Mouse (Mus musculus): Measurements from ENCODE around the gene Rrp1b. TPM values are rescaled to one million over a fixed set of nuclear protein-coding genes. Genes with fewer than 3 reads are reported as not detected.

Gene Rrp1b
- total RNA-seq (2014; fragmentation: Nextera tagmentation) = 92.0 and 114 TPM in 2 replicates
- 46.6 and 47.0 TPM in 2 replicates for total RNA-seq (2017)

DNA sequence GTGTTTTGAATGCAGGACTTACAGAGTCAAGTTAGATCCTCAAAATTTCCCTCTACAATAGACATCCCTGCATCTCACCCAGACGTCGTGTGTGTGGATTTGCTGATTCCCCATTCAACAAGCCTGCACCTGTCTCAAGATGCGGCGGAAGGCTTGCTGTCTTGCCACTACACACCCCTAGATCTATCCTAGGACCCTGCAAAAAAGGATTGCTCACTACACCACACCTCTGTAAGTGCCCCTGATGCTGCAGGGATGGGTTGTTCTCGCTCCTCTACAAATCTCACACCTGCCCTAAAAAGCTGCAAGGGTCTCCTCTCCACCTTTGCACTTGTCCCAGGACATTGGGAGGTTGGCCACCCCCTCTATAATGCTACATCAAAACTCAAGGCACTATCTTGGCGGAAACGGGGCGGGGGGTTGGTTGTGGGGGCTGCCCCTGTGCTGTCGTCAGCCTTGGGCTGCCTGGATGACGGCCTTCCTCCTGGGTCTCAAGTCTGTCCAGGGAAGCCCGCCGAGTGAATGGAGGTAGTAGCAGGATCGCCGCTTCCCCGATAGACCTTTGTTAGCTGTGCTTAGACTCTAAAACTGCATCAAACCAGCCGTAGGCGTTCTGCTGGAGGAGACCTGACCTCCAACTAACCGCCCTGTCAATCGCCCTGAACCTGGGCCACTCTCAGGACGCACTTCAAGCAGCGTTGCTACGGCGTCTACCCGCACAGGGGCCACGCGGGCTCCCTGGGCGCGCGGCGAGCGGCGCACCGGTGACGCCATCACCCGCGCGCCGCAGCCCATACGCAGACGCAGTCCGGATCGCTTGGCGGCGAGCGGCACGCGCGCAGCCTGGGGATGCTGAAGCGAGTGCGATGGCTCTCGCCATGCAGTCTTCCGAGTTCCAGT is at the start of gene Rrp1b, which contains the start of gene Hsf2bp:
Rrp1b (plus strand) TSS at position 492 of the 900 bp plus-strand sequence.
Hsf2bp (minus strand) TSS at position 741 of the 900 bp plus-strand sequence.
- ATAC-seq (replicated peaks; ENCODE audit: poor library complexity, severe bottlenecking) = peak; percentile 65

DNA sequence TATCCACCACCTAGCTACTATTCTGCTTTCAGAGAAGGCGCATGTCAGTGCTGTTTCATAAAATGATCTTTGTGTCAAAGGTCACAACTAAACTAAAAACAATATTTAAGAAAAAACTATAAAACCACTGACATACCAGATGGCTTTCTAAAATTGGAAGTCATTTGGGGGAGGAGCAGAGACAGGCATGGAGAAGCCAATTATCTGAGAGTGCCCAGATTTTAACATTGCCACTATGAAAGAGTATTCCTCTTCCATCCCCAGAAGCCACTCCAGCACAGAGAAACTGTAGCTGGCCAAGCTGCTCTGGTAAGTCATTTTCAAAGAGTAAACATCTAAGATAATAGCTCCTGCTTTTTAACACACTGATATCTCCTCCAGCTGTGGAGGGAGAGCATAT is 49.0 kb upstream of the Rrp1b start:
- no peak for ATAC-seq (replicated peaks; ENCODE audit: poor library complexity, severe bottlenecking)

DNA sequence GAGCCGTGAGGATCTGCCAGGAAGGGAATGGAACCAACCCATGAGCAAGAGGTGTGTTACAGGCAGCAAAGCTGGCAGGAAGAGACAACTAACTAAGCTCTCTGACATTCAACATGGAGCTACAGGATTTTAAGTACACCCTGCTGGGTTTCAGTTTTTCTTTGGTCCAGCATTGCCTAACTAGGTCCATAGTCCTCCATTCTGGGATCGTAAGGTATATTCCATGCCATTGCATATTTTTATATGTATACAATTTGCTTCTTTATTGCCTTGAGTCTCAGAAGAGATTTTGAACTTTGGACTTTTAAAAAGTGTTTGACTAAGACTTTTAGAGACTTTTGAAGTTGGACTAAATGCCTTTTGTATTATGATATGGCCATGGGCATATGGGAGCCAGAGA is 46.9 kb upstream of the Rrp1b start:
- no peak for ATAC-seq (replicated peaks; ENCODE audit: poor library complexity, severe bottlenecking)

DNA sequence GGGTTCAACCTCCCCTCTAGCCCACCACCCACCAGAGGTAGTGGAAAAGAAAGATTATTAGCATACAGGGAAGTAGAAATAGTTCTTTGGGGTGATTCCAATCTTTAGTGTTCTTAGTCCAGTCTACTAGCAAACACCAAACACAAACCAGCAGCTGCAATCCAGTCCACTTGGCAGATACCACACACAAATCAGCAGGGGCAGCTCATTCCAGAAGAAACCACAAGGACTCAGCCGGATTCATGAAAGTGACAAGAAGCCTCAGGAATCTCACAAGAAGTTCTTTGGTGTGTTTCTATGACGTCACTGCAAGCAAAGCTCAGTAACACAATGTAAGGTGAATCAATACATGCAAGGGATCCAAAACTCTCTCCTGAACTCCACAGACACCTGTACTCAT is 43.9 kb upstream of the Rrp1b start:
- ATAC-seq (replicated peaks; ENCODE audit: poor library complexity, severe bottlenecking) = no peak

DNA sequence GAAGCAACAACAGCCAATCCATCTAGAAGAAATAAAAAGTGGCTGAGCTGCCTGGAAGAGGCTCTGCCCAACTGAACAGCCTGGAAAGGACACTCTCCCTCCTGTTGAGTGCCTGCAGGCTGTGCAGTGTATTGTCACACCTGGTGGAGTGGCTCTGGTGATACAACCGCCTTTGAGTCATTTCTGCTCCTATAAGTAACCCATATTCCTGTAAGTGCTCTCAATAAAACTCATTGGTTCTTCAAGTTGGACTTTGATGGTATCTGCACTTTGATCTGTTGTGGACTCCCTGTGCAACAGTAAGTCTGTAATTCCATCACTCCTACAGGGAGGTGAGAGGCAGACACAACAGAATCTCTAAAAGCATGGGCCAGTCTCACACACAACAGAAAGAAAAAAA is 42.5 kb upstream of the Rrp1b start:
- ATAC-seq (replicated peaks; ENCODE audit: poor library complexity, severe bottlenecking) = no peak

DNA sequence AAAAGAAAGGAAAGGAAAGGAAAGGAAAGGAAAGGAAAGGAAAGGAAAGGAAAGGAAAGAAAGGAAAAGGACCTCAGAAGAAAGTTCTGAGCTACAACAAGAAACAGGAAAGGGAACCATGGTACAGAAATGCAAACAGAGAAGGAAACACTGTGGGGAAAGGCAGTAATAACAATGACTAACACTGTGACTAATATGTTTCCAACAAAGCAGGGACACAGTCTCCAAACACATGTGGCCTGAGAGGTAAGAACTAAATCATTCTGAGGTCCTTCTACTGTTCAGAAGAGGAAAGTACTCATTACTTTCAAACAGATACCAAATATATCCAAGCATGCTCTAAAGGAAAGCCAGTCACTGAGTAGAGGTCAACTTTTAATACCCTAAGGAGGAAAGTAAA is 41.8 kb upstream of the Rrp1b start:
- no peak for ATAC-seq (replicated peaks; ENCODE audit: poor library complexity, severe bottlenecking)

DNA sequence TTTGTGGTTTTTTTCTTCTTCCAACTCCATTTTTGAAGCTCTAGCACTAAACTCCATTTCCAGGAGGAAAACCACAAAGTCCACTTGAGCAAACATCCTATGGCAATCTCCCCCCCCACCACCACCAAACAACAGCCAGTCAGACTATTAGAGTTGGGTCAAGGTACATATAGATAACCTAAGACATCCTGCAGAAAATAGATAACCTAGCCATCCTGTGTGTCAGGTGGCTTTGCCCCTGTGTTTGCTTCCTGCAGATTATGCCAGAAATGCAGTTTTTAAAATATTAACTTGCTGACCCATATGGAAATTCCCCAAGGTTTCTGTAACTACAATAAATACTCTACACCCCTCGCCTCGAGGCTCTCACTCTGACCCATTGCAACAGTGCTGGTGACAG is 40.1 kb upstream of the Rrp1b start:
- no peak for ATAC-seq (replicated peaks; ENCODE audit: poor library complexity, severe bottlenecking)

DNA sequence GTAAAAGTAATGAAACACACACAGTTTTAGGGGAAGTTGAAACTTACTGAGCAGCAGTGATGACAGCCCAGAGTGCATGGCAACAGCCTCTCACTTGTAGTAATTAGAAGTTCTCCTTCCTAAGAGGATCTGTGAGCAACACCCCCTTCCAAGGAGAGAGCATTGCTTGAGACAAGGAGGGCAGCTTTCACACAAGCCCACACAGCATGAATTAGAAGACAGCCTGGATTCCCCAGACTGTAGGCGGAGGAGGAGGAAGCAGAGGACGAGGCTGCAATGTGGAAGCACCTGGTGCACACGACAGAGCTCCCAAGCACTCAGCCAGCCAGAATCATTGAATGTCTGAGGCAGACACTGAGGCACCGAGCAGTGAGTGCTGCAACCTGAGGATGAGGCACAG is 39.6 kb upstream of the Rrp1b start:
- ATAC-seq (replicated peaks; ENCODE audit: poor library complexity, severe bottlenecking) = peak; percentile 46; the same call in 1 of the 2 replicates

DNA sequence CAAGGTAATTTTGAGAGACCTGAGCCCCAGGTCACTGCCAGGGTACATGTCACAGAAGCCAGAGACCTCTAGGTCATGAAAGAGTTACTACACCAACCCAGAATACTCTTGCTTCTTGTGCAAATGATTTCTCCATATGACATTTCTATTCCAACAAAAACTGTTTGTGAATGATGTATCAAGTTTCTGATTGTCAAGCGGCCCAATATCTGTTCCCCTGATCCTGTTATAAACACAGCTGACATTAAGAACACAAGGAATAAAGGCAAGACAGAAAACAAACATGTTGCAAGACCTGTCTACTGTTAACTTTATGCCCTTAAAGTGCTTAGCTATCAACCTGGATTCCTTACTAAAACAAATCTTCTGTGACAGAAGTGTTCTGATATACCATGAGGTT is 37.5 kb upstream of the Rrp1b start:
- ATAC-seq (replicated peaks; ENCODE audit: poor library complexity, severe bottlenecking) = no peak

DNA sequence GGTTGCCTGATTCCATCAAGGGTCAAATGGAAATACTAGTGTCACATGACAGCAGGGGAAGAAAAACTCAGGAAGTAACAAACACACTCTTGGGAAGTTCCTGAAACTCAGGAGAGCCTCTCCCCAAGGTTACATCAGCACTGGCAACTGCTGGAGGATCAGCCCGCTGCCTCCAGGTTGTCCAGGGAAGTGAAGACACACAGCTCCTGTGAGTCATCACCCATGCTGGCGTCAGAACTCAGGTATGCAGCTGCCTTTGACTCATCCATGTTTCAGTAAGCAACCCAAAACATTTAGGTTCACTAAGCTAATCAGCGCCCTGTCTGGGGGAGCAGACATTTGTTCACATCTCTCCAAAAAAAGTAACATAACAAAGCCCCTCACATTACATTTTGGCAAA is 32.6 kb upstream of the Rrp1b start:
- ATAC-seq (replicated peaks; ENCODE audit: poor library complexity, severe bottlenecking) = no peak

DNA sequence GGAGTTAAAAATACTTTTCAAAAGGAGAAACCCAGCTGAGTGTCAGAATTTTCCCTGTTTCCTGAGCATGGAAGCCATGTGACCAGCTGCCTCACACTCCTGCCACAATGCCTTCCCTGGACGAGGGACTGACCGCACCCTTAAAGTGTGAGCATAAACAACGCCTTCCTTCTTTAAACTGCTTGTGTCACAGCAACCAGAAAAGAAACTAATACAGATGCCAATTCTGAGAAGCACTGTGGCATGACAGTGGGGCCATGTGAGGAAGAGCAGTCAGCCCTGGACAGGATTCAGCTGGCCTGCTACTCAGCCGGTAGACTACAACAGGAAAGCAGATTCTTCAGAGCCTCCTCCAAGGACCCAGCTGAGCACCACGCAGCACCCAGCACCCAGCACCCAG is 29.1 kb upstream of the Rrp1b start:
- ATAC-seq (replicated peaks; ENCODE audit: poor library complexity, severe bottlenecking) = no peak

DNA sequence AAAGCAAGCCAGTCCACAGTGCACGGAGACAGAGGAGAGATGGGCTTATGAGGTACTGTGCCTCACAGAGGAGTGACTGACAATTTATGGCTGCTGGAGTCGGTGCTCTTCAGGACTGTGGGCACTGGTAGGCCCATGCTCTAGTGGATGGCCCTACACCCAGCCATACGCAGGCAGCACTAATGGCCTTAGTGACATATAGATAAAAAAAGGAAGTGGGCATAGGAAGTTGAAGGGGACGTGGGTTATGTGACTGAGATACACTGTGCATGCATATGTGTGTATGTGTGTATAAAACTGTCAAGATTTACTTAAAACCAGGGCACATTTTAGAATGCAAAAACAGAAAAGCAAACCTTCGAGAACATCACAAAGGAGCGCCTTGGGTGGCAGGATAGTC is 24.2 kb upstream of the Rrp1b start:
- ATAC-seq (replicated peaks; ENCODE audit: poor library complexity, severe bottlenecking) = peak; percentile 86

DNA sequence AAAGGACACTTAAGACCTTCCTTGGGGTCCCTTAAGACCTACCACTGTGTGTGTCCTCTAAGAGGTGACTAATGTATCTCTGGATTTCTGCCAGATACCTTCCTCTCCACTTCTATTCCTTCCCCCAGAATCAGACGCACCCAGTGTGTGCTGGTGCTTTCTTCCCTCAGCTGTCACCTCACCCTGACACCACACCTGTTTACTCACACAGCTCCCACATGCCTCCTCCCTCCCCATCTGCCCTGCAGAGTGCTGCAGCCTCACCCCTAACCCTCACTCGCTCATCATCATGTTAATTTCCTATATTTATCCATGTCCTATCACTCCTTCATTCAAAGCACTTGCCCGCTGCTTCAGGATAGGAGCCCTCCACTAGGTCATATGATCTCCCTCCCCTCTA is 23.6 kb upstream of the Rrp1b start:
- no peak for ATAC-seq (replicated peaks; ENCODE audit: poor library complexity, severe bottlenecking)

DNA sequence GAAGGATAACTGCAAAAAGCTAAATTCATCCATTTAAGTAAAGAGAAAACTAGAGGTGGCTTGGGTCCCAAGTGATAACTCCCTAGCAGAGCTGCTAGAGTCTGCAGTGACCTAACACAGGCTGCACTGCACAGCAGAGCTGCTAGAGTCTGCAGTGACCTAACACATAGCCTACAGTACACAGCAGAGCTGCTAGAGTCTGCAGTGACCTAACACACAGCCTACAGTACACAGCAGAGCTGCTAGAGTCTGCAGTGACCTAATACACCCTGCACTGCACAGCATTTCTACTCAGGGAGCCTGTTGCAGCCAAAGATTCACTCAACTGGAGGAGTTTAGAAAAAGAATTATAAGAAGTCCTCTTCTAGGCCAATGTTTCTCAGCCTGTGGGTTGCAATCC is 22.2 kb upstream of the Rrp1b start:
- no peak for ATAC-seq (replicated peaks; ENCODE audit: poor library complexity, severe bottlenecking)

DNA sequence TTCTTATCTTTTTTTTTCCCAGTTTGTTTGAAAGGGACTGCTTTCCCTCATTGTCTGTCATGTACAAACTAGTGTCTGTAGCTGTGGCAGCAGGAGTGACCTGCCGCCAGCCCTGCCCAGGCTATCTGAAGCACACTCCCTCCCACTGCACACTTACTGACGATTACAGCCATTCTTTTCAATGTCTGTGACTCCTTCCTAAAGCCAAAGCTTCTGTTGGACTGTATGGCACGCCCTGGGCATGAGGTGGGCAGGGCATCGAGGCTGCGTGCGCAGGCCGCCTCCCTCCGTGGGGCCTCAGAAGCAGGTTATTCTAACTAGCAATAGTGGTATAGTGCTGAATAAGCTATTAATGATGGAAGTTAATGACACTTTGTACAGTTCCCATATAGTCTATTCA is 19.4 kb upstream of the Rrp1b start:
- ATAC-seq (replicated peaks; ENCODE audit: poor library complexity, severe bottlenecking) = no peak

DNA sequence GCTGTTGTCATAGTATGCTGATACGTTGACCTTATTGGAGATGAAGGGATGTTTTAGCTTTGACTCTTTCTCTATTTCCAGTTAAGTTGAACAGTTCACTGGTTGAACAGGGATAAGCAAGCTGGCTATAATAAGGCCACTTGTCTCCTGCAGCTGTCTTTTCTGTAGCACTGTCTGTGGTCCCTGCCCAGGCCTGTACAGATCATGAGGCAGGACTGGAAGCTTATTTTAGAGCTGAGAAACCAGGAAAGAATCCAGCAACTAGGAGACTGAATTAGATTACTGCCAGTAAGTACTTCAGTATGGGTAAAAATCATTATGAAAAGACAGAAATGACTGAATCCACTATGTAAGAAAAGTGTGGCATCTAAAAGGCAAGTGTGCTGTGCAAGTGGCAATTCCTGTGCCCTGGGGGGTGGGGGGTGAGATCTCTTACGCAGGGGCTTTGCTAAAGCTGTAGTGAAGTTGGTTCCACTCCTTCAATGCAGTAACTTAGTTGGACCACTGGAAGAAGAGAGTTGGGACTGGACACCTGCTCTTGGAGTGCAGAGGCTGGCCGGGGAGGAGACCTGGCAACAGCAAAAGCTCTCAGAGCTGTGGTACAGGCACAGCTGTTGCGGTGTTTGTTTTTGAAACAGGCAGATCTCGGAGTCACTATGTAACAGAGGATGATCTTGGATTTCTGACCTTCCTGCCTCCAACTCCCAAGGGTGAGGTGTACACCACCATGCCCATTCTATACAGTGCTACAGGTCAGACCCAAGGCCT is 17.6 kb upstream of the Rrp1b start:
- ATAC-seq (replicated peaks; ENCODE audit: poor library complexity, severe bottlenecking) = no peak

DNA sequence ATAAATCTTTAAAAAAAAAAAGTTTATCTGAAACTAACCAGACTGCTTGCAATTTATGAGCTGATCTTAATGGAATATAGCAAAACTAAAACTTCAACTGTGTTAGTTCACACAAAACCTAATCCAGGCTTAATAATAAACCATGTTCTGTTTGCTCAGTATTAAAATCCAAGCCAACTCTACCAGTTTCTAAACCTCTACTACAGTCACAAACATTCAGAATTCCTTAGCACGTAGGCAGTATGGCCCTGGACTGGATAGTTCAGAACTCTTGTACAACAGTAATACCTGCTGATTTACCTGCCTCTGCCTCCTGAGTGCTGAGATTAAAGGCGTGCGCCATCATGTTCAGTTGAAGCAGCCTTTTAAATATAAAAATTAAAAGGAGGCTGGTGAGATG is 13.9 kb upstream of the Rrp1b start:
- ATAC-seq (replicated peaks; ENCODE audit: poor library complexity, severe bottlenecking) = no peak

DNA sequence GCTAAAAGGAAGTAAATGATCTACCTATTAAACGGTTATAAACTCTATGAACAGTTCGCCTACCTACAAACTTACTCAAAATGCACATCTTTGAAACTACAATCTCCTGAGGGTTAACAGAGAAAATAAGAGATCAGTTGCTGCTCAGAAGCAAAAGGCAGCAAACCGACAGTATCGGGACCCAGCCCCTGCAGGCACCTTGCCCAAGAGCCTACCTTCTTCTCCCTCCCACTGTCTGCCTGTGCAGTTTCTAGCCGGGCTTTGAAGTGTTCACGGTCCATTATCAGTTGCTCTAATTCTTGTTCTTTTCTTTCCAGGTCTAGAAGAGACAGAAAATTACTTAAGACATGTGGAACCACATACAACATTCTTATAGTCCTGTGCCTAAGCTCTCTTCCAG is 13.3 kb upstream of the Rrp1b start:
- ATAC-seq (replicated peaks; ENCODE audit: poor library complexity, severe bottlenecking) = no peak

DNA sequence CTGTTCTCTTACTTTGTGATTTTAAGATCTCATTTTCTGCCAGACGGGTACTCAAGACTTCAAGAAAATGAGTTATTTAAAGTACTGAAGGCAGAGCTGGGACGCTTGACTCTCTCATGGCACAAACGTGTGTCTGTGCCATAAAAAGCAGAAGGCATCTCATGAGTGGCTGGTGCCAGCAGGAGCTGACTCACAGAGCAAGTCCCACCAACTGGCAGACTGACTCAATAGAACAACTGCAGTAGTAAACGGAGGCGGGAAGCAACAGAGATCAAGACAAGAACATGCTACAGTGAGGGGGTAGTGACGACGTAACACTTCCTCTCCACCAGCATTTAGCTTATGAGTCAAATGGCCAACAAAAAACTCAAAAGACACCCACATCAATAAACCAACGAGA is 12.8 kb upstream of the Rrp1b start:
- no peak for ATAC-seq (replicated peaks; ENCODE audit: poor library complexity, severe bottlenecking)

DNA sequence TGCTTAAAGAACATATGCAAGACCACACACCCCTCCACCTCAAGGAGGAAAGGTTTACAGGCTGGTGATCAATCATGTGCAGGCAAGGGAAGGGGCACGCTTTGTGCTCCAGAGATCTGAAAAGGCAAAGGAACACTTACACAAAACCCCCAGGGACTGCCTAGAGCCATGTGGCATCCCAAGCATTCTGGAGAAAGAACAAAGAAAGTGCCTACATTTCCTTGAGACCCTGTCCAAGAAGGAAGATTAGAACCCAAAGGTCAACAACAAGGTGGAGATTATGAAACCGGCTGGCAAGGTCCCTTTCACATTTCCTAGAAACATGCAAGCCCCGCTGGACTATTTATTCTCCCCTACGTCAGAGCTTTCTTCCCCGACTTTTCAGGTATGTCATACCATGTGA is 11.2 kb upstream of the Rrp1b start:
- ATAC-seq (replicated peaks; ENCODE audit: poor library complexity, severe bottlenecking) = no peak

DNA sequence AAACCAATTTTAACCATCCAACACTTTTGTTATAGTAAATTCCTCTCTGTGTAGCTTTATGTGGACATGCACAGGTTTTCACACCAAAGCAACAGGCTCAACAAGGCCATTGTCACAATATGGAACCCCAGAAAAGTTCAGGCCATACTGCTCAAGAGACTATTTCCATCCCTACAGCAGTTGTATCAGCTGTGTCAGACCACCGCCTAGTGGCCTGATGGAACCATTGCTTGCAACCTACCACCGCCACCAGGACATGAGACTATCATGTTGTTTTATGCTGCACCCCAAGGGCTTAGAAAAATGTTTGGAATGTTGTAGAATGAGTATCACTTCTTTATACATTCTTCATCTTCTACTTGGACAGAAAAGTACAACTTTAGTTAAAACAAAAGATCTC is 10.5 kb upstream of the Rrp1b start:
- ATAC-seq (replicated peaks; ENCODE audit: poor library complexity, severe bottlenecking) = peak; percentile 56; the same call in 1 of the 2 replicates

All from granulocyte monocyte progenitor cell, adult 5-6 weeks (primary cell).